Mouse (Mus musculus): ENCODE measurements around the gene Rgp1. TPM values are rescaled to one million over a fixed set of nuclear protein-coding genes. Genes with fewer than 3 reads are reported as not detected.

Gene Rgp1
- polyA plus RNA-seq, 1 experiment from 2014 or later, result 26.5 TPM

DNA sequence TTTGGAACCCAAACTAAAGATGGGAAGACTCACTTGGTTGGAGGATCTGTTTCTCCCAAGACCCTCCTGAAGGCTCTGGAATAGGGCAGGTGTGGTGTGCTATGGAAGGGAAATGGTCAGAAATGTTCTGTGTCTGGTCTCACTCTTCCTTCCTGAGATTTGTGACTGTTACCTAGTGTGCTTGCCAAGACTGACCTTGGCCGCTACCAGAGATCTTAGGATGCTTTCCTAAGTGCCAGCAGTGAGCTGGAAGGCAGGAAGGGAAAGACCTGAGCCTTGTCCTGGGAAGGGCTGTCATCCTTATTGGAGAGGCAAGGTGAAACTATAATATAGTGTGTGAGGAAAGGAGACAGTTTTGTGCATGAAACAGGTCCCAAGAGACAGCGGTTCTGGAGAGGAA, 55.2 kb downstream of the Rgp1 start:
- no peak overlapping the region for H3K27ac ChIP-seq (ENCODE audit: low read depth, low read length)
- peaks cover 16% of the 10 kb centered on the region for H3K4me1 ChIP-seq (ENCODE audit: control insufficient read depth, insufficient read depth, low read length)
- H3K9me3 ChIP-seq (ENCODE audit: control insufficient read depth, low read length), result no peaks in the 10 kb centered on the region
- no peak for ATAC-seq (ENCODE audit: insufficient read depth, low FRiP score, low TSS enrichment)
- 0 out of 2 replicates have a peak, but pooled peaks cover 2% of the 10 kb centered on the region for H3K27me3 ChIP-seq (ENCODE audit: control insufficient read depth, insufficient read depth, low read length)
- WGBS, result 93% methylated on average over 2 of the region's 2 CpGs
- no peak overlapping the region for H3K4me3 ChIP-seq (ENCODE audit: low read depth, low read length)
- H3K4me2 ChIP-seq (ENCODE audit: low read depth), result peak overlapping the region; percentile 90
- no peak for DNase-seq (ENCODE audit: low spot score)
- no peak overlapping the region for H3K9ac ChIP-seq (ENCODE audit: low read length)
- no peaks in the 10 kb centered on the region for H3K36me3 ChIP-seq (ENCODE audit: control insufficient read depth, insufficient read depth, low read length)

DNA sequence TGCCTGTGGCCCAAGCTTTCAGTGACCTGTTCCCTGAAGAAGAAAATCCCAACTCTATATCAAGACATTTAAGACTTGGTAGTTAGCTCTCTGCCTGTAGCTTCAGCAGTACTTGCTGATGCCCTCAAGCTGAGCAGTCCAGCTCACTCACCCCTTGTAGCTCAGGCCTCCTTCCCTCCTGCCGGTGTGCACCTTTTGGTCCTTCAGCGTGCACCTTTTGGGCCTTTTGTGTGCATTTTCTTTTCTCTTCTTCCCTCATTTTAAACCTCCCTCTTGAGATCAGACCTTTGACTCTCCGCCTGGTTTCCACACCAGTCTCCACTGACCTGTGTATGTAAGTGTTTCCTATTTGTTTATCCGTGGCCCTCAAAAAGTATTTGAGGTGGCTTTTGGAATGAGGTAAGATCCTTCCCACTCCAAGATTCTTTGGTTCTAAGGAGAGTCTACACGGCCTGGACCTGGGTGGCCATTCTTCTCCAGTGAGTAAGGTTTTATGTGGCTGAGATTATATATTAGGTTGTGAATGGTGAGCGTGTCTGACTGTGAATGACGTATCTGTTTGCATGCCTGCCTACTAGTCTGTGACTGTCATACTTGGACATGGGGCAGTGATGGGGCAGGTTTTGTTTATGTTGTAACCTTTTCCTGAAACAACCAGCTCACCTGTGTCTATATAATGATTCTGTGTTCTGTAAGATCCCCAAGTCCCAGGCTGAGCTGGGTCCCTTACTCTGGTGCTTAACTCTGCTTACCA, 56.3 kb downstream of the Rgp1 start:
- Histone ChIP-seq H3K4me3 (ENCODE audit: low read depth, low read length) (no peak overlapping the region), H3K9ac (ENCODE audit: low read length) (no peak overlapping the region), H3K4me2 (ENCODE audit: low read depth) (no peak overlapping the region), H3K36me3 (ENCODE audit: control insufficient read depth, insufficient read depth, low read length) (no peaks in the 10 kb centered on the region), H3K4me1 (ENCODE audit: control insufficient read depth, insufficient read depth, low read length) (peaks cover 16% of the 10 kb centered on the region), H3K9me3 (ENCODE audit: control insufficient read depth, low read length) (no peaks in the 10 kb centered on the region), H3K27ac (ENCODE audit: low read depth, low read length) (no peak overlapping the region), H3K27me3 (ENCODE audit: control insufficient read depth, insufficient read depth, low read length) (0 out of 2 replicates have a peak, but pooled peaks cover 2% of the 10 kb centered on the region)
- WGBS, result 84% methylated on average over 7 of the region's 7 CpGs
- no peak for DNase-seq (ENCODE audit: low spot score)
- no peak for ATAC-seq (ENCODE audit: insufficient read depth, low FRiP score, low TSS enrichment)

DNA sequence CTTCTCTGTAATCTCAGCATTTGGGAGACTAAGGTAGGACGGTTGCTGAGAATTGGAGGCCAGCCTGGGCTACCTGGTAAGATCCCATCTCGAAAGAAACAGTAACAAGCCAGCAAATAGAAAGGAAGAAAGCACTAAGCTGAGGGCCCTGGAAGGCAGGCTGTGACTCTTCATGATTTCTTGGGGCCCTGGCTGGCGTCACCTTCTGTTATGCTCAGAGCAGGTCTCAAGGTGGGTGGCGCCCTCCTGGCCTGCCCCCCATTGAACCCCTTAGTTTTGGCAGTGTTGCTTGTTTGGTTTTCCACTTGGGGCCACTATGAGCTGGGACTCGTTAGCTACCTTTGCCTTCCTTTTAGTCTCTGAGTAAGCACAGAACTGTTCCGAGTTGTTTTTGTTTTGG, 58.2 kb downstream of the Rgp1 start:
- DNase-seq (ENCODE audit: low spot score), result no peak
- Histone ChIP-seq H3K4me3 (ENCODE audit: low read depth, low read length) (no peak overlapping the region), H3K4me2 (ENCODE audit: low read depth) (no peak overlapping the region), H3K27ac (ENCODE audit: low read depth, low read length) (no peak overlapping the region), H3K9me3 (ENCODE audit: control insufficient read depth, low read length) (no peaks in the 10 kb centered on the region), H3K9ac (ENCODE audit: low read length) (no peak overlapping the region), H3K4me1 (ENCODE audit: control insufficient read depth, insufficient read depth, low read length) (peaks cover 16% of the 10 kb centered on the region), H3K36me3 (ENCODE audit: control insufficient read depth, insufficient read depth, low read length) (no peaks in the 10 kb centered on the region), H3K27me3 (ENCODE audit: control insufficient read depth, insufficient read depth, low read length) (0 out of 2 replicates have a peak, but pooled peaks cover 2% of the 10 kb centered on the region)
- no peak for ATAC-seq (ENCODE audit: insufficient read depth, low FRiP score, low TSS enrichment)
- 78% methylated on average over 6 of the region's 6 CpGs for WGBS

Small RNAs within 50 kb of the gene (microRNA-seq; reads per million reads assigned to microRNA genes)
- not detected for gene Gm25262

Other genes with a start within 250 kb of the Rgp1 start
- gene Rusc2, start 196.7 kb upstream of the Rgp1 start, polyA plus RNA-seq (2014; fragmentation: Nextera tagmentation; extraction: Ambion mirVana), result 17.9 and 20.0 TPM in 2 replicates
- gene Fam166b, start 149.6 kb upstream of the Rgp1 start, polyA plus RNA-seq (2014; fragmentation: Nextera tagmentation; extraction: Ambion mirVana), result 0.20 TPM in 1 of 2 replicates, not detected in the other
- gene Tesk1, start 136.8 kb upstream of the Rgp1 start, polyA plus RNA-seq (2014; fragmentation: Nextera tagmentation; extraction: Ambion mirVana), result 8.6 and 9.5 TPM in 2 replicates
- gene Cd72, start 124.1 kb upstream of the Rgp1 start, polyA plus RNA-seq (2014; fragmentation: Nextera tagmentation; extraction: Ambion mirVana), result 2.1 and 2.8 TPM in 2 replicates
- gene Sit1, start 95.0 kb upstream of the Rgp1 start, polyA plus RNA-seq (2014; fragmentation: Nextera tagmentation; extraction: Ambion mirVana), result not detected in 2 replicates
- 46.6 and 55.9 TPM in 2 replicates for gene Ccdc107, start 85.8 kb upstream of the Rgp1 start, polyA plus RNA-seq (2014; fragmentation: Nextera tagmentation; extraction: Ambion mirVana)
- gene Arhgef39, start 79.0 kb upstream of the Rgp1 start, polyA plus RNA-seq (2014; fragmentation: Nextera tagmentation; extraction: Ambion mirVana), result 36.7 and 39.3 TPM in 2 replicates
- 0.23 and 0.44 TPM in 2 replicates for gene Car9, start 71.7 kb upstream of the Rgp1 start, polyA plus RNA-seq (2014; fragmentation: Nextera tagmentation; extraction: Ambion mirVana)
- gene Tpm2, start 55.0 kb upstream of the Rgp1 start, polyA plus RNA-seq (2014; fragmentation: Nextera tagmentation; extraction: Ambion mirVana), result 101 and 127 TPM in 2 replicates
- 56.0 and 62.5 TPM in 2 replicates for gene Creb3, start 16.4 kb upstream of the Rgp1 start, polyA plus RNA-seq (2014; fragmentation: Nextera tagmentation; extraction: Ambion mirVana)
- 42.1 and 48.8 TPM in 2 replicates for gene Tln1, start 16.0 kb upstream of the Rgp1 start, polyA plus RNA-seq (2014; fragmentation: Nextera tagmentation; extraction: Ambion mirVana)
- 29.8 and 30.8 TPM in 2 replicates for gene Gba2, start 158 bp downstream of the Rgp1 start, polyA plus RNA-seq (2014; fragmentation: Nextera tagmentation; extraction: Ambion mirVana)
- 1.8 and 2.4 TPM in 2 replicates for gene Msmp, start 5.8 kb downstream of the Rgp1 start, polyA plus RNA-seq (2014; fragmentation: Nextera tagmentation; extraction: Ambion mirVana)
- gene Npr2, start 53.2 kb downstream of the Rgp1 start, polyA plus RNA-seq (2014; fragmentation: Nextera tagmentation; extraction: Ambion mirVana), result 29.0 and 37.4 TPM in 2 replicates
- gene Spag8, start 74.9 kb downstream of the Rgp1 start, polyA plus RNA-seq (2014; fragmentation: Nextera tagmentation; extraction: Ambion mirVana), result 0.89 and 1.1 TPM in 2 replicates
- 63.8 and 65.4 TPM in 2 replicates for gene Hint2, start 77.8 kb downstream of the Rgp1 start, polyA plus RNA-seq (2014; fragmentation: Nextera tagmentation; extraction: Ambion mirVana)
- 5.4 and 5.7 TPM in 2 replicates for gene Tmem8b, start 90.3 kb downstream of the Rgp1 start, polyA plus RNA-seq (2014; fragmentation: Nextera tagmentation; extraction: Ambion mirVana)
- gene Fam221b, start 90.4 kb downstream of the Rgp1 start, polyA plus RNA-seq (2014; fragmentation: Nextera tagmentation; extraction: Ambion mirVana), result 2.4 and 3.4 TPM in 2 replicates
- gene Olfr70, start 122.1 kb downstream of the Rgp1 start, polyA plus RNA-seq (2014; fragmentation: Nextera tagmentation; extraction: Ambion mirVana), result not detected in 2 replicates
- gene Olfr71, start 131.5 kb downstream of the Rgp1 start, polyA plus RNA-seq (2014; fragmentation: Nextera tagmentation; extraction: Ambion mirVana), result not detected in 2 replicates
- gene Hrct1, start 148.5 kb downstream of the Rgp1 start, polyA plus RNA-seq (2014; fragmentation: Nextera tagmentation; extraction: Ambion mirVana), result 0.22 TPM in 1 of 2 replicates, not detected in the other
- not detected in 2 replicates for gene Spaar, start 151.3 kb downstream of the Rgp1 start, polyA plus RNA-seq (2014; fragmentation: Nextera tagmentation; extraction: Ambion mirVana)
- gene Olfr159, start 192.3 kb downstream of the Rgp1 start, polyA plus RNA-seq (2014; fragmentation: Nextera tagmentation; extraction: Ambion mirVana), result not detected in 2 replicates
- not detected in 2 replicates for gene Olfr156, start 245.2 kb downstream of the Rgp1 start, polyA plus RNA-seq (2014; fragmentation: Nextera tagmentation; extraction: Ambion mirVana)

Measured in neural tube, embryonic 11.5 days (tissue).